Mouse (Mus musculus) bone marrow macrophage, adult 2 months (primary cell): ENCODE results near the gene Kcnj5.

Experiments
- CTCF ChIP-seq: IDR thresholded peaks from 2 replicates; pipeline ENCODE4 v1.5.1; 2012; ENCODE audit warnings: low read depth, mild to moderate bottlenecking, low read length, moderate library complexity
- POLR2A ChIP-seq: IDR thresholded peaks from 2 replicates; pipeline ENCODE4 v1.6.1; 2012; ENCODE audit warnings: mild to moderate bottlenecking, low read depth, low read length, borderline replicate concordance

DNA sequence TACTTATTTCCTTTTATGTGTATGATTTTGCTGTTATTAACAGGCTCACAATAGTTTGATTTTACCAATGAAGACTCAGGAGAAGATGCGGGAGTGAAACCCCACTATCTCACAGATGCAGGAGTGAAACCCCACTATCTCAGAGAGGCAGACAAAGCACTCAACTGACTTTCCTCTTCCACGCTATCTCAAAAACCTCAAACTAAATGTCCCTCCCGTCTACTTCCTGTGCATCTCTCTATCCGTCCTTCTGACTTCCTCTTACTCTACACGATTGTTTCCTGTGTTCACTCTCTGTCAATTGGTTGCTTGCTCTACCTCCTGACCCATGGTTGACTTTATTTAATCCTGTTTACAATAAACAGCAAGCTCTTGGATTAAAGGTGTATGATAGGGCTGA, 63.7 kb downstream of the Kcnj5 start:
- no peak for TF ChIP-seq CTCF
- no peak for TF ChIP-seq POLR2A
